Mouse (Mus musculus) olfactory bulb, adult 2 months (tissue): ENCODE measurements at regions not wholly inside any gene's neighbourhood (a gene's known extent, or its start where the extent isn't known, plus 50 kb on each side); places are given as distances from the start of the nearest gene placed in this dataset.

Source experiments
- CTCF ChIP-seq: fragments of 200-500 bp; IDR thresholded peaks from 2 replicates; pipeline ENCODE4 v1.5.1; 2012; ENCODE audit warnings: low read depth, mild to moderate bottlenecking, low read length, moderate library complexity; ENCODE audit not compliant: insufficient read depth
- POLR2A ChIP-seq: fragments of 200-500 bp; IDR thresholded peaks from 2 replicates; pipeline ENCODE4 v1.6.1; 2012; ENCODE audit warnings: mild to moderate bottlenecking, low read depth, low read length, moderate library complexity; ENCODE audit not compliant: insufficient read depth

- TF ChIP-seq CTCF = no peak
- no peak for TF ChIP-seq POLR2A
Observed at GRCm38 (mm10) chr8:25358539-25359165, 534.5 kb upstream of the Adam5 start.
